In genomic region chr15:97809942-97810341, GRCm38 (mm10) we compare ENCODE assay signal across 10 mouse cellular contexts. TPM values are rescaled to one million over a fixed set of nuclear protein-coding genes. Genes with fewer than 3 reads are reported as not detected.
DNase-seq lines count a peak whose midpoint lies in the region; ATAC-seq lines count a peak whose summit lies in the region.
"Had no signal": no experiment of that assay in that cellular context is flagged by ENCODE, and none has a peak within 500 bp of the region (broad histone marks: within the 10 kb centered on the region; RNA-seq: fewer than 3 reads in every experiment).

No protein-coding gene starts in this region.

- no peak for ATAC-seq in heart, embryonic 12.5 days (ENCODE audit: insufficient number of reproducible peaks, low FRiP score)

- H3K27me3 ChIP-seq in heart, embryonic 12.5 days (replicated peaks) = no peaks in the 10 kb centered on the region
- H3K27me3 ChIP-seq in limb, embryonic 10.5 days (ENCODE audit: low read depth, poor library complexity, severe bottlenecking) = no peaks in the 10 kb centered on the region

- no peak overlapping the region for H3K4me3 ChIP-seq in heart, embryonic 12.5 days
- no peak overlapping the region for H3K4me3 ChIP-seq in limb, embryonic 10.5 days

- H3K27ac ChIP-seq in heart, embryonic 12.5 days (ENCODE audit: poor library complexity, severe bottlenecking) = no peak overlapping the region
- H3K27ac ChIP-seq in limb, embryonic 10.5 days = no peak overlapping the region

- no peak overlapping the region for H3K9ac ChIP-seq in heart, embryonic 12.5 days

- peaks cover 31% of the 10 kb centered on the region for H3K4me1 ChIP-seq in heart, embryonic 12.5 days (replicated peaks)
- H3K4me1 ChIP-seq in limb, embryonic 10.5 days = peaks cover 28% of the 10 kb centered on the region

- peaks cover 58% of the 10 kb centered on the region for H3K36me3 ChIP-seq in heart, embryonic 12.5 days
- H3K36me3 ChIP-seq in limb, embryonic 10.5 days = peaks cover 69% of the 10 kb centered on the region

- H3K9me3 ChIP-seq in heart, embryonic 12.5 days (replicated peaks) = no peaks in the 10 kb centered on the region
- no peaks in the 10 kb centered on the region for H3K9me3 ChIP-seq in limb, embryonic 10.5 days (replicated peaks)

- DNase-seq in heart, adult 8-10 months (ENCODE audit: low spot score) = peak; percentile 37
- DNase-seq in urinary bladder, postnatal 14 days (ENCODE audit: low spot score) = peak; percentile 53
- no peak for DNase-seq in urinary bladder, adult 18-20 months (ENCODE audit: low spot score in 2 of 2)
- peak; percentile 86 for DNase-seq in kidney, adult 9 months
- DNase-seq in limb, embryonic 10.5 days (ENCODE audit: low spot score) = no peak
- no peak for DNase-seq in left cerebral cortex, adult 18-20 months (ENCODE audit: low spot score in 2 of 2)
- no peak for DNase-seq in embryo, embryonic 10 days (ENCODE audit: low spot score)
- DNase-seq: cerebellum, postnatal 10 days; right cerebral cortex, postnatal 4 days had no signal

- 86% methylated on average over 5 of the region's 5 CpGs for WGBS in heart, embryonic 12.5 days
- 89% methylated on average over 5 of the region's 5 CpGs for WGBS in limb, embryonic 10.5 days

- H3K4me2 ChIP-seq in heart, embryonic 12.5 days = no peak overlapping the region

RNA-seq across cellular contexts. Expression of gene Slc48a1, which starts 31.6 kb away (rescaled TPM):
- 10 to 100 TPM; 63.6 to 76.6 (median 67.9) TPM for total RNA-seq in heart, adult 8-10 months (2022)
- polyA plus RNA-seq in heart, embryonic 12.5 days (2016; fragmentation: Nextera tagmentation; extraction: Ambion mirVana) = 52.9 and 55.0 TPM in 2 replicates
- 17.0 and 23.5 TPM in 2 replicates for polyA plus RNA-seq in limb, embryonic 10.5 days (2016; fragmentation: Nextera tagmentation; extraction: Ambion mirVana)
- 100 to 1,000 TPM; 154 to 168 TPM for total RNA-seq in left cerebral cortex, adult 18-20 months (2021)

RNA-seq across cellular contexts. Expression of gene Hdac7, which starts 34.4 kb away (rescaled TPM):
- total RNA-seq in heart, adult 8-10 months (2022) = 10 to 100 TPM; 22.9 to 29.0 (median 26.5) TPM
- polyA plus RNA-seq in heart, embryonic 12.5 days (2016; fragmentation: Nextera tagmentation; extraction: Ambion mirVana) = 27.4 and 27.8 TPM in 2 replicates
- 28.5 and 32.1 TPM in 2 replicates for polyA plus RNA-seq in limb, embryonic 10.5 days (2016; fragmentation: Nextera tagmentation; extraction: Ambion mirVana)
- 10 to 100 TPM; 31.5 to 36.1 TPM for total RNA-seq in left cerebral cortex, adult 18-20 months (2021)

RNA-seq across cellular contexts. Expression of gene Rapgef3, which starts 42.2 kb away (rescaled TPM):
- total RNA-seq in heart, adult 8-10 months (2022) = 10 to 100 TPM; 20.5 to 27.4 (median 23.8) TPM
- 22.0 and 22.9 TPM in 2 replicates for polyA plus RNA-seq in heart, embryonic 12.5 days (2016; fragmentation: Nextera tagmentation; extraction: Ambion mirVana)
- polyA plus RNA-seq in limb, embryonic 10.5 days (2016; fragmentation: Nextera tagmentation; extraction: Ambion mirVana) = 6.4 and 6.7 TPM in 2 replicates
- total RNA-seq in left cerebral cortex, adult 18-20 months (2021) = 10 to 100 TPM; 42.6 to 44.7 TPM

Comparison
In these comparisons a context has a peak if more than half of its experiments do, and no peak if none do; other contexts are left out.
1. DNase-seq: peak in heart, adult 8-10 months (single experiment), urinary bladder, postnatal 14 days (single experiment) and kidney, adult 9 months (single experiment); none in urinary bladder, adult 18-20 months (0 of 2), limb, embryonic 10.5 days (single experiment), left cerebral cortex, adult 18-20 months (0 of 2) and embryo, embryonic 10 days (single experiment).